Mouse (Mus musculus): ENCODE measurements around the gene Cdh4. TPM values are rescaled to one million over a fixed set of nuclear protein-coding genes. Genes with fewer than 3 reads are reported as not detected.

Cdh4 gene
- total and polyA plus RNA-seq, 2 experiments from 2014 or later: 0.51 to 2.1 TPM

- DNase-seq (ENCODE audit: low spot score): no peak
- Histone ChIP-seq H3K9ac (replicated peaks; ENCODE audit: low read depth, low read length) (no peak overlapping the region), H3K36me3 (replicated peaks; ENCODE audit: control insufficient read depth, insufficient read depth, low read length) (no peaks in the 10 kb centered on the region), H3K9me3 (replicated peaks; ENCODE audit: control insufficient read depth, low read length) (no peaks in the 10 kb centered on the region), H3K4me1 (ENCODE audit: control insufficient read depth, insufficient read depth) (no peaks in the 10 kb centered on the region), H3K27me3 (ENCODE audit: control insufficient read depth, insufficient read depth, low read length) (no peaks in the 10 kb centered on the region), H3K4me2 (ENCODE audit: low read depth, low read length) (no peak overlapping the region), H3K4me3 (ENCODE audit: low read depth, low read length) (no peak overlapping the region), H3K27ac (ENCODE audit: low read depth) (no peak overlapping the region)
- 77% methylated on average over 6 of the region's 6 CpGs for whole genome bisulfite sequencing
- no peak for ATAC-seq (ENCODE audit: insufficient read depth, low read depth)
- TF ChIP-seq CTCF (IDR thresholded peaks at IDR 0.05; ENCODE audit: low read depth) (no peak), EP300 (IDR thresholded peaks at IDR 0.05; ENCODE audit: low read depth) (no peak)
Measured at GRCm38 (mm10) chr2:179520941-179521340, 78.7 kb downstream of the Cdh4 start.

DNA sequence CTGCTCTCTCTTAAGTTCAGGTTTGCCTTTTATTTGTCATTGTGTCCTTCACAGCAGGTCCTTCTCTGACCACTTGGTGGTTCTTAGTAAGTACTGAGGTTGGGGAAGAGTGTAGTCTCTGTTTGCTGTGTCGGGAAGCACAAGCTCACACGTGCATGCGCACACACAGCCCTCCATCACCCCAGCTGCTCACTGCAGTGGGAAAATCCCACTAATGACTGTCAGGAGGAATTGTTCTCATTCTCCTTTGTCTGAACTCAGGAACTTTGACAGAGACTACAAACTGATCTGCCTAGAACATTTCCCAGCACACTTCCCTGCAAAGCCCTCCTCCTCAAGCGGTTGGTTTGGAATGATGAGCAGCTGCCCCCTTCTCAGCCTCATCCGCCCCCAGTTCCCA is 79.2 kb downstream of the Cdh4 start:
- no peaks in the 10 kb centered on the region for H3K9me3 ChIP-seq (replicated peaks; ENCODE audit: control insufficient read depth, low read length)
- H3K36me3 ChIP-seq (replicated peaks; ENCODE audit: control insufficient read depth, insufficient read depth, low read length): no peaks in the 10 kb centered on the region
- no peak overlapping the region for H3K4me2 ChIP-seq (ENCODE audit: low read depth, low read length)
- H3K9ac ChIP-seq (replicated peaks; ENCODE audit: low read depth, low read length): no peak overlapping the region
- no peak overlapping the region for H3K27ac ChIP-seq (ENCODE audit: low read depth)
- H3K4me1 ChIP-seq (ENCODE audit: control insufficient read depth, insufficient read depth): no peaks in the 10 kb centered on the region
- H3K4me3 ChIP-seq (ENCODE audit: low read depth, low read length): no peak overlapping the region
- TF ChIP-seq CTCF (IDR thresholded peaks at IDR 0.05; ENCODE audit: low read depth) (no peak), EP300 (IDR thresholded peaks at IDR 0.05; ENCODE audit: low read depth) (no peak)
- WGBS: 71% methylated on average over 5 of the region's 5 CpGs
- ATAC-seq (ENCODE audit: insufficient read depth, low read depth) (no peak), DNase-seq (ENCODE audit: low spot score) (no peak)
- no peaks in the 10 kb centered on the region for H3K27me3 ChIP-seq (ENCODE audit: control insufficient read depth, insufficient read depth, low read length)

GRCm38 (mm10) chr2:179522141-179522540 is 79.9 kb downstream of the Cdh4 start:
- no peak overlapping the region for H3K4me3 ChIP-seq (ENCODE audit: low read depth, low read length)
- no peaks in the 10 kb centered on the region for H3K27me3 ChIP-seq (ENCODE audit: control insufficient read depth, insufficient read depth, low read length)
- H3K36me3 ChIP-seq (replicated peaks; ENCODE audit: control insufficient read depth, insufficient read depth, low read length): no peaks in the 10 kb centered on the region
- no peak overlapping the region for H3K9ac ChIP-seq (replicated peaks; ENCODE audit: low read depth, low read length)
- TF ChIP-seq EP300 (IDR thresholded peaks at IDR 0.05; ENCODE audit: low read depth): no peak
- TF ChIP-seq CTCF (IDR thresholded peaks at IDR 0.05; ENCODE audit: low read depth): no peak
- WGBS: 41% methylated on average over 8 of the region's 8 CpGs
- H3K9me3 ChIP-seq (replicated peaks; ENCODE audit: control insufficient read depth, low read length): no peaks in the 10 kb centered on the region
- H3K27ac ChIP-seq (ENCODE audit: low read depth): no peak overlapping the region
- no peaks in the 10 kb centered on the region for H3K4me1 ChIP-seq (ENCODE audit: control insufficient read depth, insufficient read depth)
- DNase-seq (ENCODE audit: low spot score) (no peak), ATAC-seq (ENCODE audit: insufficient read depth, low read depth) (no peak)
- H3K4me2 ChIP-seq (ENCODE audit: low read depth, low read length): no peak overlapping the region

DNA sequence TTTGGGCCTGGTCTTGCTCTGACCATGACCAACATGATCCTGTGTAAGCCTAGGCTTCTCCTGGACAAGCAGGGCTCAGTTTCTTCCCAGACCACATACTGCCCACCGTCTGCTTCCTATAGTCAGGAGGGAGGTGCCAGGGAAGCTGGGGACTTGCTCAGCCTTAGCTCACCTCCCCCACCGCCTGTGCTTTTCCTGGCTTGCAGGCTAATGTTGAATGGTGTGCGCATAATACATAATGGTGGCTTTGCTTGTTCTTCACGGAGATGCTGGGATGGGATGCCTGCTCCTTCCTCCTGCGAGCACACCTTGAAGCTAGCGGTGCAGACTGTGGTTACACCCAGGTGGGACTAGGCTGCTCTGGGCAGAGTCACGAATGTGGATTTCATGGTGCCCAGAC is 84.7 kb downstream of the Cdh4 start:
- H3K9ac ChIP-seq (replicated peaks; ENCODE audit: low read depth, low read length): no peak overlapping the region
- TF ChIP-seq EP300 (IDR thresholded peaks at IDR 0.05; ENCODE audit: low read depth): no peak
- no peak for TF ChIP-seq CTCF (IDR thresholded peaks at IDR 0.05; ENCODE audit: low read depth)
- H3K4me3 ChIP-seq (ENCODE audit: low read depth, low read length): no peak overlapping the region
- WGBS: 70% methylated on average over 7 of the region's 7 CpGs
- no peak overlapping the region for H3K27ac ChIP-seq (ENCODE audit: low read depth)
- no peaks in the 10 kb centered on the region for H3K4me1 ChIP-seq (ENCODE audit: control insufficient read depth, insufficient read depth)
- H3K4me2 ChIP-seq (ENCODE audit: low read depth, low read length): no peak overlapping the region
- no peak for ATAC-seq (ENCODE audit: insufficient read depth, low read depth)
- no peak for DNase-seq (ENCODE audit: low spot score)
- H3K9me3 ChIP-seq (replicated peaks; ENCODE audit: control insufficient read depth, low read length): no peaks in the 10 kb centered on the region
- H3K27me3 ChIP-seq (ENCODE audit: control insufficient read depth, insufficient read depth, low read length): no peaks in the 10 kb centered on the region
- H3K36me3 ChIP-seq (replicated peaks; ENCODE audit: control insufficient read depth, insufficient read depth, low read length): no peaks in the 10 kb centered on the region

- TF ChIP-seq CTCF (IDR thresholded peaks at IDR 0.05; ENCODE audit: low read depth) (no peak), EP300 (IDR thresholded peaks at IDR 0.05; ENCODE audit: low read depth) (no peak)
- 60% methylated on average over 7 of the region's 7 CpGs for WGBS
- Histone ChIP-seq H3K9ac (replicated peaks; ENCODE audit: low read depth, low read length) (no peak overlapping the region), H3K9me3 (replicated peaks; ENCODE audit: control insufficient read depth, low read length) (no peaks in the 10 kb centered on the region), H3K4me2 (ENCODE audit: low read depth, low read length) (no peak overlapping the region), H3K36me3 (replicated peaks; ENCODE audit: control insufficient read depth, insufficient read depth, low read length) (no peaks in the 10 kb centered on the region), H3K27me3 (ENCODE audit: control insufficient read depth, insufficient read depth, low read length) (no peaks in the 10 kb centered on the region), H3K27ac (ENCODE audit: low read depth) (no peak overlapping the region), H3K4me1 (ENCODE audit: control insufficient read depth, insufficient read depth) (no peaks in the 10 kb centered on the region), H3K4me3 (ENCODE audit: low read depth, low read length) (no peak overlapping the region)
- DNase-seq (ENCODE audit: low spot score) (no peak), ATAC-seq (ENCODE audit: insufficient read depth, low read depth) (no peak)
Measured at GRCm38 (mm10) chr2:179530436-179531040, 88.3 kb downstream of the Cdh4 start.

- 66% methylated on average over 6 of the region's 6 CpGs for WGBS
- H3K27ac ChIP-seq (ENCODE audit: low read depth): no peak overlapping the region
- no peak for DNase-seq (ENCODE audit: low spot score)
Measured at GRCm38 (mm10) chr2:179533196-179533595, 91.0 kb downstream of the Cdh4 start.

More at GRCm38 (mm10) chr2:179533196-179533595, 91.0 kb downstream of the Cdh4 start:
- H3K36me3 ChIP-seq (replicated peaks; ENCODE audit: control insufficient read depth, insufficient read depth, low read length): no peaks in the 10 kb centered on the region
- H3K4me1 ChIP-seq (ENCODE audit: control insufficient read depth, insufficient read depth): no peaks in the 10 kb centered on the region
- H3K4me2 ChIP-seq (ENCODE audit: low read depth, low read length): no peak overlapping the region
- TF ChIP-seq EP300 (IDR thresholded peaks at IDR 0.05; ENCODE audit: low read depth) (no peak), CTCF (IDR thresholded peaks at IDR 0.05; ENCODE audit: low read depth) (no peak)
- H3K9me3 ChIP-seq (replicated peaks; ENCODE audit: control insufficient read depth, low read length): no peaks in the 10 kb centered on the region
- ATAC-seq (ENCODE audit: insufficient read depth, low read depth): no peak
- H3K27me3 ChIP-seq (ENCODE audit: control insufficient read depth, insufficient read depth, low read length): no peaks in the 10 kb centered on the region
- H3K4me3 ChIP-seq (ENCODE audit: low read depth, low read length): no peak overlapping the region
- H3K9ac ChIP-seq (replicated peaks; ENCODE audit: low read depth, low read length): no peak overlapping the region

Measured in heart, postnatal 0 days (tissue).